Mouse (Mus musculus) G1E (cell line): ENCODE data around the gene Syna.

Experiments
- CTCF ChIP-seq: IDR thresholded peaks from 2 replicates; pipeline ENCODE4 v1.5.1; 2012; ENCODE audit warnings: low read depth, low read length, inconsistent platforms, mixed read lengths
- GATA1 ChIP-seq: IDR thresholded peaks from 2 replicates; pipeline ENCODE4 v1.6.1; 2012; ENCODE audit warnings: borderline replicate concordance, low read length, inconsistent platforms, mixed read lengths
- GATA2 ChIP-seq: IDR thresholded peaks from 2 replicates; pipeline ENCODE4 v1.6.1; 2012; ENCODE audit warnings: low read depth, low read length, inconsistent platforms, borderline replicate concordance
- POLR2AphosphoS5 ChIP-seq: IDR thresholded peaks from 2 replicates; pipeline ENCODE4 v1.6.1; 2012; ENCODE audit warnings: low read depth, low read length, inconsistent platforms; ENCODE audit not compliant: insufficient replicate concordance
- TAL1 ChIP-seq: conservative IDR thresholded peaks from 2 replicates; pipeline ENCODE4 v1.6.1; 2012; ENCODE audit warnings: low read depth, low read length, inconsistent platforms, mixed read lengths

- TF ChIP-seq CTCF (no peak), GATA1 (no peak), TAL1 (no peak), GATA2 (no peak), POLR2AphosphoS5 (no peak)
Observed at GRCm38 (mm10) chr5:134549640-134550168, 10.3 kb downstream of the Syna start.
